Mouse (Mus musculus) midbrain, embryonic 12.5 days (tissue): Measurements from ENCODE around the gene Bmx. TPM values are rescaled to one million over a fixed set of nuclear protein-coding genes. Genes with fewer than 3 reads are reported as not detected.

ENCODE experiments used
- ATAC-seq: fragments of 200-750 bp; cut with Nextera tagmentation; 2 replicates; pipeline ENCODE4 v1.8.0; 2017; ENCODE audit warnings: low read depth, moderate TSS enrichment, moderate library complexity; ENCODE audit not compliant: low FRiP score
- H3K27ac ChIP-seq: fragments of 300-500 bp; sonication (generic); replicated peaks from 2 replicates; pipeline ENCODE4 v1.5.1; 2016; ENCODE audit warnings: mild to moderate bottlenecking
- H3K27me3 ChIP-seq: fragments of 300-500 bp; sonication (generic); 2 replicates; pipeline ENCODE4 v1.6.1; 2016; ENCODE audit warnings: mild to moderate bottlenecking
- H3K36me3 ChIP-seq: fragments of 300-500 bp; sonication (generic); 2 replicates; pipeline ENCODE4 v1.6.1; 2016
- H3K4me1 ChIP-seq: fragments of 300-500 bp; sonication (generic); 2 replicates; pipeline ENCODE4 v1.6.1; 2016
- H3K4me2 ChIP-seq: fragments of 300-500 bp; sonication (generic); replicated peaks from 2 replicates; pipeline ENCODE4 v1.6.1; 2016; ENCODE audit warnings: mild to moderate bottlenecking, moderate library complexity
- H3K4me3 ChIP-seq: fragments of 300-500 bp; sonication (generic); 2 replicates; pipeline ENCODE4 v1.5.1; 2016; ENCODE audit warnings: mild to moderate bottlenecking
- H3K9ac ChIP-seq: fragments of 300-500 bp; sonication (generic); replicated peaks from 2 replicates; pipeline ENCODE4 v1.6.1; 2016; ENCODE audit warnings: mild to moderate bottlenecking, moderate library complexity
- H3K9me3 ChIP-seq: fragments of 300-500 bp; sonication (generic); 2 replicates; pipeline ENCODE4 v1.6.1; 2016; ENCODE audit warnings: mild to moderate bottlenecking
- WGBS: fragments of 180-500 bp; shearing (Covaris S2); methylation state at CpG from one replicate; pipeline ENCODE4 v1.1.7; 2016; 5-methylcytosine and 5-hydroxymethylcytosine counted together
- polyA plus RNA-seq: library from polyadenylated mRNA; unstranded; fragments of >200 nt; fragmentation: Nextera tagmentation; extraction: Ambion mirVana; gene quantifications from 2 replicates; pipeline ENCODE4 v1.2.1, GENCODE M21; 2016

Bmx gene
- polyA plus RNA-seq, 1 experiment from 2014 or later = 0.54 TPM

DNA sequence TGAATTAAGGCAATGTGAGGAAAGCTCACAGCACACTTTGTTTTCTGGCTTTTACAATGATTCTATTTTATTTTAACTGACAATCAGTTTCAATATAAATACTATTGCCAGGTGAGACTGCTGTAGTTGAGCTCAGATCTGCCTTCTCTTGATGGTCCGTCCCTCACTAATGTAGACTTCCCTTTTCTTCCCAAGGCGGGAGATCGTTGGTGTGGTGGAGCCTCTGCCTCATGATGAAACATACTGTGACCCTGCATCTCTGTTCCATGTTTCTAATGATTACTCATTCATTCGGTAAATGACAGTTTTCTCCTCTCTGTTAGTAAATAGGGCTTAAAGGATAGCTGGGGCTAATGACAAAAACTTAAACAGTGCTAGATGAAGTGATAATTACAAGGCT is 84.1 kb downstream of the Bmx start:
- no peaks in the 10 kb centered on the region for H3K4me1 ChIP-seq
- no peak overlapping the region for H3K9ac ChIP-seq
- no peak overlapping the region for H3K4me3 ChIP-seq
- no peaks in the 10 kb centered on the region for H3K9me3 ChIP-seq
- no peak overlapping the region for H3K27ac ChIP-seq
- peaks cover 13% of the 10 kb centered on the region for H3K27me3 ChIP-seq
- no peak overlapping the region for H3K4me2 ChIP-seq
- WGBS = 88% methylated on average over 4 of the region's 4 CpGs
- no peaks in the 10 kb centered on the region for H3K36me3 ChIP-seq
- no peak for ATAC-seq

DNA sequence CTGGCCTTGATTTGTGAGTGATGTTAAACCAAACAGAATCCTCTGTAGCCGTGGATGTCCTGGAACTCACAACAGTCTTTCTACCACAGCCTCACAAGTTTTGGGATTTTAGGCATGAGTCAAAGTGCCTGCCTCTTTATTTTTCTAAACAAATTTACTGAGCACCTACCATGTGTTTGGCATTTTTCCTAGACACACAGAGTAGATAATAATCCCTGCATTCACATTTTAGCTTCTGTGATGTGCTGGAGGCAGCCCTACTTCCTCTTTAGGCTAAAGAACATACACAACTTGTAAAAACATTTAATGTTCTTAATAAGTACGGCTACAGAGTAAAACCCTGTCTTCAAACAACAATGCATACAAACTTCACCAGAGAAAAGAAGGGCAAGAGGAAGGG is 87.0 kb downstream of the Bmx start:
- 80% methylated on average over 2 of the region's 2 CpGs for WGBS
- H3K9me3 ChIP-seq = no peaks in the 10 kb centered on the region
- H3K4me1 ChIP-seq = no peaks in the 10 kb centered on the region
- H3K36me3 ChIP-seq = no peaks in the 10 kb centered on the region
- H3K4me2 ChIP-seq = no peak overlapping the region
- no peak overlapping the region for H3K9ac ChIP-seq
- ATAC-seq = no peak
- H3K27me3 ChIP-seq = peaks cover 12% of the 10 kb centered on the region
- H3K4me3 ChIP-seq = no peak overlapping the region
- H3K27ac ChIP-seq = no peak overlapping the region

DNA sequence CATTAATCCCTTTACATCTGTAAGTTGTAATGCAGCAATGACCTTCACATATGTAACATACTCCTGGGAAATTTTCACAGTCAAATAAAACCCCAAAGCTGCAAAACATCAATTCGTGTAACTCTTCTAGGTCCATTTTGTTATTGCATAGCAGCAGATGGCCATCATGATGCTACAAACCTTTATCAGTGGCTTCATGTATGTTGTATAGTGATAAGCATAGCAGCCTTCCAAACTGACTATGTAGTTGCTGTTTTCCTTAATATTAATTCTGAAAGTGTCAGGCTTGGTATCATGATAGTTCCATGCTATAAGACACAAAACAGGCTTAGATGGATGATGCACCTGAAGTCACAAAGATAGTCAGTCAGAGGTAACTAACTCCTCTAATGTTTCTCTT is 93.3 kb downstream of the Bmx start:
- H3K9me3 ChIP-seq = no peaks in the 10 kb centered on the region
- H3K27ac ChIP-seq = no peak overlapping the region
- WGBS = 77% methylated on average over 1 of the region's 1 CpGs
- H3K4me2 ChIP-seq = no peak overlapping the region
- no peak for ATAC-seq
- H3K9ac ChIP-seq = no peak overlapping the region
- peaks cover 7% of the 10 kb centered on the region; the same call in 1 of the 2 replicates for H3K27me3 ChIP-seq
- no peaks in the 10 kb centered on the region for H3K4me1 ChIP-seq
- no peaks in the 10 kb centered on the region for H3K36me3 ChIP-seq
- no peak overlapping the region for H3K4me3 ChIP-seq

DNA sequence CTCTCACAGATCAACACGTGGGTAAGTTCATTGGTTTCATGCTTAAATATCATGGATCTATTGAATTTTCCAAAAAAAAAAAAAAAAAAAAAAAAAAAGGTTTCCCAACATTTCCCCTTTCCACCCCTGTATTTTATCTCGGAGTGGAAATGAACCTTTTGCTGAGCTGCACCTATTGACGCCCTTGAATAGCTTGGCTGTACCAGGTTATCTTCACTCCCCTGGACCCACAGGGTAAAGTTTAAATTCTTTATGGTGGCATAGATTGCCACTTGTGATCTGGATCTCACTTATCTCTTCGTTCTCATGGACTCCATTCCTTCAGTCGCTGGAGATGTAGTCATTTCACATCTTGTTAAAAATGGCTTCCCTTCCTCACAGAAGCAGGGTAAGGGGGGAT is 103.4 kb downstream of the Bmx start:
- no peaks in the 10 kb centered on the region for H3K9me3 ChIP-seq
- H3K36me3 ChIP-seq = no peaks in the 10 kb centered on the region
- H3K4me3 ChIP-seq = no peak overlapping the region
- H3K4me2 ChIP-seq = no peak overlapping the region
- H3K4me1 ChIP-seq = no peaks in the 10 kb centered on the region
- 78% methylated on average over 5 of the region's 5 CpGs for WGBS
- H3K27me3 ChIP-seq = peaks cover 7% of the 10 kb centered on the region; the same call in 1 of the 2 replicates
- H3K27ac ChIP-seq = no peak overlapping the region
- no peak overlapping the region for H3K9ac ChIP-seq
- no peak for ATAC-seq

DNA sequence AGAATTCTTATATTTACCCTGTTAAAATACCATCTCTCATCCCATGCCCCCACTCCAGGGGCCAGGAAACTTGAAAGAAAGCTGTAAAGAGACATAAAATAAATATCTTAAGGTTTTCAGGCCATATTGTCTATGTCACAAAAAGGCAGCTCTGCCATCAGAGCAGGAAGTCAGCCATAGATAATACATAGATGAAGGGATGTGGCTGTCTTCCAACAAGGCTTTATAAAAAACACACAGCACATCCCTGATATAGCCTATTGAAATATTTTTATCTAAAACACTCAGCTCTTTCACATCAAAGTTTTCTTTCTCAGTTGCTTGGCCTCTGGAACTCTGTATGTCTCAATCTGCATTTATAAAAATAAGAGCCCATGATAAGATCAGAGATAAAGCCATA is 104.4 kb downstream of the Bmx start:
- no peaks in the 10 kb centered on the region for H3K4me1 ChIP-seq
- no peak overlapping the region for H3K27ac ChIP-seq
- no peak overlapping the region for H3K4me3 ChIP-seq
- no peak overlapping the region for H3K9ac ChIP-seq
- no peak for ATAC-seq
- peaks cover 7% of the 10 kb centered on the region; the same call in 1 of the 2 replicates for H3K27me3 ChIP-seq
- H3K36me3 ChIP-seq = no peaks in the 10 kb centered on the region
- H3K4me2 ChIP-seq = no peak overlapping the region
- H3K9me3 ChIP-seq = no peaks in the 10 kb centered on the region

DNA sequence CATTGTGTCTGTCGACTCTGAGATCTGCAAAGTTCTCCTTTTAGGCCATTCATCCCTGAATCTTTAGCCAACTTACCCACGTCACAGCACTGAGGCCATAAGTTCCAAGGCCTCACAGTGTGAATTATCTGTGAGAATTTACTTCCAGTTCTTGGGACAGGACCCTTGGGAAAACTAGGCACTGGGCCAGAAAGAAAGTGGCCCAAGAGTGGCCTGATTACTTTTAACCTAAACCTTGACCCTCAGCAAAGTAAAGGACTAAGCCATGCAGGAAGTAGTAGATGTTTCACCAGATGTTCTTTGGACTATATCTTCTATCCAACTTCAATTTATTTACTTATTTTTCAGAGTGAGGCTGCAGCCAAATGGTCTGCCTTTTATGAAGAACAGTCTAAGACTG is 105.3 kb downstream of the Bmx start:
- H3K9me3 ChIP-seq = no peaks in the 10 kb centered on the region
- H3K9ac ChIP-seq = no peak overlapping the region
- H3K27ac ChIP-seq = no peak overlapping the region
- H3K4me2 ChIP-seq = no peak overlapping the region
- ATAC-seq = no peak
- H3K4me3 ChIP-seq = no peak overlapping the region
- H3K4me1 ChIP-seq = no peaks in the 10 kb centered on the region
- WGBS = 78% methylated on average over 2 of the region's 2 CpGs
- no peaks in the 10 kb centered on the region for H3K36me3 ChIP-seq
- peaks cover 13% of the 10 kb centered on the region for H3K27me3 ChIP-seq

DNA sequence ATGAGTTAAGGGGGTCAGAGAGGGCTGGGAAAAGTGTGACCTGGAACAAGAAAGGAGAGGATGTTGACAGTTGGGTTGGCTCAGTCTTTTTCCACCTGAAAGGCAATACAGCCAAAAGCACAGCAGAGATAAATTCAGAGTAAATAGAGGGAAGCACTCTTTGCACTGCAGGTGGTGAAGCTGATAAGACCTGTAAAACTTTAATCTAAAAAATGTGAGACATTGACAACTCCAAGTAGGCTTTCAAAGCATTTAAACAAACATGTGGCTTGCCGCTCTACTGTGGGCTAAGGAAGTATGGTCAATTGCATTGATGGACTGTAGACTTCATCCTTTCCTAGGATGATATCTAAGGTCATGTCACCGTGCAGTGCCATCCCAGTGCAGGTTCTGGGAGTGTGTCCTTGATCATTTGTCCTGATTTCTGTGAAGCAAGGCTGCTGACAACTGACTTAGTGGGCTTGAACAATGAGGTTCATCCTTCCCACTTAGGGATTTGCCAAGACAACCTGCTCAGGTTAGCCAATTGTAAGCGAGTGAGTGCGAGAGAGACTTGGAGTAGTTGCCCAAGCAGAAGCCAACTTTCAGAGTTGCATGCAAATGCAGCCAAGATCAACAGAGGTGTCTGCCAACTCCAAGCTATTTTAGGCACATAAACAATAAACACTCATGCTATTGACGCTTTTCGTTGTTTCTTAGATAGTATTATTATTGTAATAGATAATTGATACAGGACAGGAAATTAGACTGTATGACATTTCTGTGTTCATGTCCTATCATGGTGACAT is 112.3 kb downstream of the Bmx start:
- H3K27ac ChIP-seq = no peak overlapping the region
- peaks cover 17% of the 10 kb centered on the region for H3K27me3 ChIP-seq
- no peak overlapping the region for H3K4me2 ChIP-seq
- no peaks in the 10 kb centered on the region for H3K36me3 ChIP-seq
- WGBS = 89% methylated on average over 6 of the region's 6 CpGs
- no peaks in the 10 kb centered on the region for H3K4me1 ChIP-seq
- ATAC-seq = no peak
- H3K9ac ChIP-seq = no peak overlapping the region
- H3K9me3 ChIP-seq = no peaks in the 10 kb centered on the region
- H3K4me3 ChIP-seq = no peak overlapping the region

Other genes with a start within 250 kb of the Bmx start
- gene Car5b, start 230.2 kb downstream of the Bmx start, polyA plus RNA-seq = 0.24 and 0.38 TPM in 2 replicates
- gene Siah1b, start 181.7 kb downstream of the Bmx start, polyA plus RNA-seq = 40.1 and 41.4 TPM in 2 replicates
- not detected in 2 replicates for gene Cltrn, start 169.4 kb downstream of the Bmx start, polyA plus RNA-seq
- not detected in 2 replicates for gene Ace2, start 118.9 kb downstream of the Bmx start, polyA plus RNA-seq
- gene Pir, start 11.2 kb upstream of the Bmx start, polyA plus RNA-seq = 4.7 and 6.2 TPM in 2 replicates
- 0.51 and 0.90 TPM in 2 replicates for gene Vegfd, start 115.2 kb upstream of the Bmx start, polyA plus RNA-seq
- 12.4 and 13.7 TPM in 2 replicates for gene Piga, start 161.6 kb upstream of the Bmx start, polyA plus RNA-seq
- gene Asb11, start 178.8 kb upstream of the Bmx start, polyA plus RNA-seq = not detected in 2 replicates
- 0.73 and 0.75 TPM in 2 replicates for gene Asb9, start 248.1 kb upstream of the Bmx start, polyA plus RNA-seq